Mouse (Mus musculus) embryonic facial prominence, embryonic 15.5 days (tissue): ENCODE results near the gene Sorcs2. TPM values are rescaled to one million over a fixed set of nuclear protein-coding genes. Genes with fewer than 3 reads are reported as not detected.

Experiments used
- ATAC-seq: fragments of 200-750 bp; cut with Nextera tagmentation; 2 replicates; pipeline ENCODE4 v1.8.0; 2017; ENCODE audit warnings: low read depth, moderate TSS enrichment; ENCODE audit not compliant: insufficient number of reproducible peaks, low FRiP score, low TSS enrichment
- H3K27ac ChIP-seq: fragments of 300-500 bp; sonication (generic); replicated peaks from 2 replicates; pipeline ENCODE4 v1.5.1; 2015; ENCODE audit warnings: mild to moderate bottlenecking, inconsistent platforms
- H3K27me3 ChIP-seq: fragments of 300-500 bp; sonication (generic); 2 replicates; pipeline ENCODE4 v1.6.1; 2015; ENCODE audit warnings: inconsistent platforms
- H3K36me3 ChIP-seq: fragments of 300-500 bp; sonication (generic); 2 replicates; pipeline ENCODE4 v1.6.1; 2015; ENCODE audit warnings: mild to moderate bottlenecking, inconsistent platforms
- H3K4me1 ChIP-seq: fragments of 300-500 bp; sonication (generic); 2 replicates; pipeline ENCODE4 v1.6.1; 2015; ENCODE audit warnings: inconsistent platforms
- H3K4me2 ChIP-seq: fragments of 300-500 bp; sonication (generic); replicated peaks from 2 replicates; pipeline ENCODE4 v1.6.1; 2015; ENCODE audit warnings: mild to moderate bottlenecking, inconsistent platforms
- H3K4me3 ChIP-seq: fragments of 300-500 bp; sonication (generic); replicated peaks from 2 replicates; pipeline ENCODE4 v1.5.1; 2015; ENCODE audit warnings: mild to moderate bottlenecking, inconsistent platforms
- H3K9ac ChIP-seq: fragments of 300-500 bp; sonication (generic); 2 replicates; pipeline ENCODE4 v1.6.1; 2015; ENCODE audit warnings: inconsistent platforms
- H3K9me3 ChIP-seq: fragments of 300-500 bp; sonication (generic); replicated peaks from 2 replicates; pipeline ENCODE4 v1.6.1; 2016; ENCODE audit warnings: inconsistent platforms
- WGBS: fragments of 180-500 bp; shearing (Covaris S2); methylation state at CpG from one replicate; pipeline ENCODE4 v1.1.7; 2015; 5-methylcytosine and 5-hydroxymethylcytosine counted together
- polyA plus RNA-seq: library from polyadenylated mRNA; unstranded; fragments of >200 nt; fragmentation: Nextera tagmentation; extraction: Ambion mirVana; gene quantifications from 2 replicates; pipeline ENCODE4 v1.2.1, GENCODE M21; 2015

Gene Sorcs2
- polyA plus RNA-seq, 1 experiment from 2014 or later, result 25.3 TPM

GRCm38 (mm10) chr5:36120931-36121341, 277.0 kb downstream of the Sorcs2 start:
- no peak overlapping the region for H3K9ac ChIP-seq
- H3K27ac ChIP-seq, result no peak overlapping the region
- no peak overlapping the region for H3K4me3 ChIP-seq
- no peak overlapping the region for H3K4me2 ChIP-seq
- no peak for ATAC-seq
- 16% methylated on average over 3 of the region's 3 CpGs for WGBS
- H3K36me3 ChIP-seq, result no peaks in the 10 kb centered on the region
- no peaks in the 10 kb centered on the region for H3K9me3 ChIP-seq
- no peaks in the 10 kb centered on the region for H3K27me3 ChIP-seq
- peaks cover 24% of the 10 kb centered on the region for H3K4me1 ChIP-seq

- no peak overlapping the region for H3K4me3 ChIP-seq
- H3K4me2 ChIP-seq, result no peak overlapping the region
- H3K9me3 ChIP-seq, result no peaks in the 10 kb centered on the region
- no peak for ATAC-seq
- no peaks in the 10 kb centered on the region for H3K27me3 ChIP-seq
- H3K27ac ChIP-seq, result no peak overlapping the region
- no peak overlapping the region for H3K9ac ChIP-seq
- 65% methylated on average over 5 of the region's 5 CpGs for WGBS
- H3K36me3 ChIP-seq, result no peaks in the 10 kb centered on the region
- H3K4me1 ChIP-seq, result peaks cover 6% of the 10 kb centered on the region
These were observed 279.9 kb downstream of the Sorcs2 start for GRCm38 (mm10) chr5:36118061-36118460.

DNA sequence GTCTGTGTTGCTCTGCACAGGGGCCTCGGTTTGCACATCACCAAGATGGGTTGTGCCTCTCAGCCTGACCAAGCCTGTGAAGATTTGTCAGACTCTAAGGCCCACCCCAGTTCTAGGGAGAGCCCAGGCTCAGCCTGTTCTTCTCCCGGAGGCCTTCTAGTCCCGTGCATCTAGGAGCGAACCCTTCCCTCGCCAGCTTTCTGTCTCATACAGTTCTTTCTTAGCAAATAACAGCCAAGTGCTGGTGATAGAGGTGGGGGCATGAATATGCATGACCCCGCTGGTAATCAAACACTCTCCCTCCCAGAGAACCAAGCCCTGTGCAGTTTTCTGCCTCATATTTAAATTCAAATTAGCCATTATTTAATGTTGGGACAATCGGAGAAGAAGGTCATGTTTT, 282.4 kb downstream of the Sorcs2 start:
- Histone ChIP-seq H3K4me2 (no peak overlapping the region), H3K36me3 (no peaks in the 10 kb centered on the region), H3K4me1 (0 out of 2 replicates have a peak, but pooled peaks cover 7% of the 10 kb centered on the region), H3K9me3 (no peaks in the 10 kb centered on the region), H3K27ac (no peak overlapping the region), H3K9ac (no peak overlapping the region), H3K4me3 (no peak overlapping the region), H3K27me3 (no peaks in the 10 kb centered on the region)
- ATAC-seq, result no peak
- 61% methylated on average over 7 of the region's 7 CpGs for WGBS

DNA sequence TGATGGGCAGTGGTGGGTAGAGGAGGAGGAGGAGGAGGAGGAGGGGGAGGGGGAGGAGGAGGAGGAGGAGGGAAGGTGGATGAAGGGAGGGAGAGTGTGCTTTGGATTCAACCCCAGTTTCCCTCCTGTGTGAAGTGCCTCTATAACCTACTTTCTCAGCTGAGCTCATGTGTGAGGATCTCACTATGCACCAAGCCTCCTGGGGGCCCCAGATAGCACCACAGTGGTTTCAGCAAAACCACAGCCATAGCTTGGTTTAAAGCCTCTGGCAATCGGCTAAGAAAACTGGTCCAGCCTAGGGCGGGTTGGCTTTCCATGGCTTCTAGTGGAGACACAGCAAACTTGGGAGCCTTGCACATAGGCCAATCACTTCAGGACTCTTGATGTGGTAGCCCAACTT, 284.2 kb downstream of the Sorcs2 start:
- Histone ChIP-seq H3K4me3 (no peak overlapping the region), H3K36me3 (no peaks in the 10 kb centered on the region), H3K9me3 (no peaks in the 10 kb centered on the region), H3K9ac (no peak overlapping the region), H3K27me3 (no peaks in the 10 kb centered on the region), H3K27ac (no peak overlapping the region), H3K4me2 (no peak overlapping the region), H3K4me1 (0 out of 2 replicates have a peak, but pooled peaks cover 7% of the 10 kb centered on the region)
- no peak for ATAC-seq
- WGBS, result 66% methylated on average over 2 of the region's 2 CpGs

GRCm38 (mm10) chr5:36112696-36113095, 285.2 kb downstream of the Sorcs2 start:
- H3K4me2 ChIP-seq, result no peak overlapping the region
- no peak overlapping the region for H3K4me3 ChIP-seq
- H3K9me3 ChIP-seq, result no peaks in the 10 kb centered on the region
- H3K4me1 ChIP-seq, result 0 out of 2 replicates have a peak, but pooled peaks cover 7% of the 10 kb centered on the region
- no peak overlapping the region for H3K27ac ChIP-seq
- ATAC-seq, result no peak
- 74% methylated on average over 6 of the region's 6 CpGs for WGBS
- H3K36me3 ChIP-seq, result no peaks in the 10 kb centered on the region
- H3K9ac ChIP-seq, result no peak overlapping the region
- H3K27me3 ChIP-seq, result no peaks in the 10 kb centered on the region

DNA sequence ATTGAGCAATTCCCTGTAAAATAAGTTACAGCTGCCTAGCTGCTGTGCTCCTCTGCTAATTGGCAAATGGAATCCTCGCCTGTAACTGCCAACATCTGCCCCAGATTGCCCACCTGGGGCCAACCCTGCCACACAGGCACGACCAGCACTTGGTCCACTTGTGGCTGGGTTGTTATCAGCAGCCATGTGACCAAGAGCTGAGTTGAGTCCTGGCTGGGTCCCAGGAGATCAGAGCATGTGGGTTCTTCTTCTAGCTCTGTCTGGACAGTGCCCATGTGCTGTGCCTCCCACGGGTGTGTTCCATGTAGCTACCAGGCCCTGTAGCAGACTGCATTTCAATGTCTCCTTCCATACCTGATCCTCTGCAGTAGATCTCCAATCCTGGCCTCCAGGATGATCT, 286.4 kb downstream of the Sorcs2 start:
- Histone ChIP-seq H3K4me2 (no peak overlapping the region), H3K27ac (no peak overlapping the region), H3K36me3 (no peaks in the 10 kb centered on the region), H3K9me3 (no peaks in the 10 kb centered on the region), H3K4me1 (0 out of 2 replicates have a peak, but pooled peaks cover 7% of the 10 kb centered on the region), H3K4me3 (no peak overlapping the region), H3K9ac (no peak overlapping the region), H3K27me3 (no peaks in the 10 kb centered on the region)
- WGBS, result 63% methylated on average over 3 of the region's 3 CpGs
- ATAC-seq, result no peak

DNA sequence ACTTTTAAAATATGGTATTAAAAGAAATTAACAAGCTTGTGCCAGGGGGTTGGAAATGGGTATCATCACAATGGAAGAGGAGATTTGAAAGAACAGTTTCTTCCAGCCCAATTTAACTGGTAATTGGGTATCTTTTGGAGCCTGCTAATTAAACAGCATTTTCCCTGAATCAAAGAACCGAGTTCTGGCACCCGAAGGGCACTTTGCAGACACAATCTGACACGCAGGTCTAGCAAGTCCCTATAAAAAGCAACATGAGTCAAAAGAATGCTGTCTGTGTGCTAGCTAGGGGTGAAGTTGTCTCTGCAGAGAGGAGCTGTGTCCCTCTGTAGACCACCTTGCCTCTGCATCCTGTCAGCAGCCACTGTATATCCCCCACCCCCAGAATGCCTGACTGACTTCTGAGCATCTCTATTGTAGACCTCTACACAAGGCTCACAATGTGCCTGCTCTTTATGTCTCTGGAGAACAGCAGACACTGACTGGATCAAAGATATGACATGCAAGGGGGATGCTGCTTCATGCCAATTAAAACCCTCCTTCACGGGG, 289.5 kb downstream of the Sorcs2 start:
- 62% methylated on average over 4 of the region's 4 CpGs for WGBS
- H3K9me3 ChIP-seq, result no peaks in the 10 kb centered on the region
- no peak overlapping the region for H3K9ac ChIP-seq
- no peak overlapping the region for H3K4me3 ChIP-seq
- no peak overlapping the region for H3K27ac ChIP-seq
- no peak overlapping the region for H3K4me2 ChIP-seq
- H3K4me1 ChIP-seq, result 0 out of 2 replicates have a peak, but pooled peaks cover 7% of the 10 kb centered on the region
- ATAC-seq, result no peak
- no peaks in the 10 kb centered on the region for H3K36me3 ChIP-seq
- H3K27me3 ChIP-seq, result no peaks in the 10 kb centered on the region

DNA sequence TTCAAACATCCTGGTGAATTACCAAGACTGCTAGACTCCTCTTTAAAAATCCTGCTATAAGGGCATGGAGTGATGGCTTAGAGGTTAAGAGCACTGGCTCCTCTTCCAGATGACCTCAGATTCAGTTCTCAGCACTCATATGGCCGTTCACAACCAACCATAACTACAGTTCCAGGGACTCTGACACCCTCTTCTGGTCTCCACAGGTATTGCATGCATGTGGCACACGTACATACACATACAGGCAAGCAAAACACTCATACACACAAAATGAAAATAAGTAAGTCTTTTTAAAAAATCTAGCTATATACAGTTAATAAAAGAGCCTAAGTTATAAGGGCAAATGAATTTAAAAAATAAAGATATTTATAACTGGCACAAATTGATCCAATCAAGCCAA, 294.5 kb downstream of the Sorcs2 start:
- H3K4me2 ChIP-seq, result no peak overlapping the region
- no peaks in the 10 kb centered on the region for H3K9me3 ChIP-seq
- H3K9ac ChIP-seq, result no peak overlapping the region
- no peaks in the 10 kb centered on the region for H3K36me3 ChIP-seq
- WGBS, result 89% methylated on average over 2 of the region's 2 CpGs
- no peak overlapping the region for H3K27ac ChIP-seq
- H3K4me1 ChIP-seq, result peaks cover 12% of the 10 kb centered on the region; the same call in 1 of the 2 replicates
- no peak overlapping the region for H3K4me3 ChIP-seq
- H3K27me3 ChIP-seq, result no peaks in the 10 kb centered on the region
- no peak for ATAC-seq

DNA sequence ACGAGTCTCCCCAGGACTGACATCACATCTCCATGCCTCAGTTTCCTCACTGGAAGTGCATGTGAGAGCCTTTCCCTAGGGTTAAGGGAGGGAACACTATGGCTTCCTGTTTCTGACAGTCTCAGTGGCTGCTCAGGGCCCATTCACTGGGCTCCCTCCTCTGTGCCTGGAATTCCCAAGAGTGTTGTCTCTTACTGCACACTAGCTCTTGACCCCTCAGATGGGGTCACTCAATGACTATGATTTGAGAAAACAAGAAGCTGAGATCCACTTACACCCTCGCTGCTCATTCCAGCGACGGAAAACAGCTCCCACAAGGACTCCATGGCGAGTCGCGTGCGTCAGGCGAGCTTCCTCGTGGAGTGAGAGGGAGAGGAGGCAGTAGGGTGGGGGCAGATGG, 296.8 kb downstream of the Sorcs2 start:
- Histone ChIP-seq H3K4me2 (no peak overlapping the region), H3K27me3 (no peaks in the 10 kb centered on the region), H3K4me1 (peaks cover 18% of the 10 kb centered on the region), H3K36me3 (no peaks in the 10 kb centered on the region), H3K9me3 (no peaks in the 10 kb centered on the region), H3K4me3 (no peak overlapping the region), H3K9ac (no peak overlapping the region), H3K27ac (no peak overlapping the region)
- 60% methylated on average over 10 of the region's 10 CpGs for WGBS
- ATAC-seq, result no peak

DNA sequence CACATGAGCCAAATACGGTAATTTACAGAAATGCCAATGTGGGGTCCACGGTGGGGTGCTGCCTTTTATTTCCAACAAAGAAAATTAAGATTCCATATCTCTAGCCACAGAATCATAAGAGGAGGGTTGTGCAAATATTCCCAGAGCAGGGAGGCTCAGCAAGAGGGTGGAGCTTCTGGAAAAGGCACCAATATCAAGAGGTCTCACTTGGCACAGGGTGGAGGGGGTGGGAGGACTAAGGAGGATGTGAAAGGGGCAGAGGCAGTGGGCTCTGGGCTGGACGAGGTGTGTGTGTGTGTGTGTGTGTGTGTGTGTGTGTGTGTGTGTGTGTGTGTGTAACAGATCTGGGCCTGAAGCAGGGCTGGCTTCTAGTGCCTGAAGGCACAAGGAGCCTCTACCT, 297.5 kb downstream of the Sorcs2 start:
- H3K9ac ChIP-seq, result no peak overlapping the region
- ATAC-seq, result no peak
- no peaks in the 10 kb centered on the region for H3K9me3 ChIP-seq
- H3K4me1 ChIP-seq, result peaks cover 22% of the 10 kb centered on the region
- H3K4me2 ChIP-seq, result no peak overlapping the region
- H3K4me3 ChIP-seq, result no peak overlapping the region
- no peak overlapping the region for H3K27ac ChIP-seq
- no peaks in the 10 kb centered on the region for H3K27me3 ChIP-seq
- H3K36me3 ChIP-seq, result no peaks in the 10 kb centered on the region
- 73% methylated on average over 3 of the region's 3 CpGs for WGBS

DNA sequence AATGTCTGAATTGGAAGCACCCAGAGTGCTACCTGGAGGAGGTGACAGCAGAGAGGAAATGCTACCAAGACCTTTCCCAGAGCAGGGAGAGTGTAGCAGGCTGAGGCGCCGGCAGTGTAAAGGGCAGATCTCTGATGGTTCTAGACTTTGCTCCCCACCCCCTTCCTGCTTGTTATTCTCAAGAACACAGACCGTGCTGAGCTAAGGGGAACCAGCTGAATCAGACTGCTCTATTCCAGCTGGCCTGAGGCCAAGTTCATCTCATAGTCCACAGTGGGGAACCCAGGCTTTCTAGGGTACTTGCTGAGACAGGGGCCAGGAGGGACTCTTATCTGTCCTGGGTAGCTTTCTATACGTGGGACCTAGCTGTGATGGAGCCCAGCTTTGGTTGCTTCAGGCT, 298.3 kb downstream of the Sorcs2 start:
- H3K9me3 ChIP-seq, result no peaks in the 10 kb centered on the region
- H3K27me3 ChIP-seq, result no peaks in the 10 kb centered on the region
- no peak overlapping the region for H3K4me3 ChIP-seq
- H3K4me2 ChIP-seq, result no peak overlapping the region
- no peaks in the 10 kb centered on the region for H3K36me3 ChIP-seq
- WGBS, result 45% methylated on average over 4 of the region's 4 CpGs
- no peak for ATAC-seq
- H3K4me1 ChIP-seq, result peaks cover 22% of the 10 kb centered on the region
- no peak overlapping the region for H3K9ac ChIP-seq
- no peak overlapping the region for H3K27ac ChIP-seq

- H3K4me2 ChIP-seq, result no peak overlapping the region
- H3K27ac ChIP-seq, result no peak overlapping the region
- no peaks in the 10 kb centered on the region for H3K9me3 ChIP-seq
- no peaks in the 10 kb centered on the region for H3K36me3 ChIP-seq
- no peak for ATAC-seq
- 55% methylated on average over 8 of the region's 8 CpGs for WGBS
- no peaks in the 10 kb centered on the region for H3K27me3 ChIP-seq
- no peak overlapping the region for H3K4me3 ChIP-seq
- peaks cover 22% of the 10 kb centered on the region for H3K4me1 ChIP-seq
- H3K9ac ChIP-seq, result no peak overlapping the region
These were observed 301.9 kb downstream of the Sorcs2 start for GRCm38 (mm10) chr5:36096046-36096445.
